Mouse (Mus musculus) naive thymus-derived CD4-positive, alpha-beta T cell, adult 5 months (primary cell): ENCODE measurements around the gene Klhl6. TPM values are rescaled to one million over a fixed set of nuclear protein-coding genes. Genes with fewer than 3 reads are reported as not detected.

Experiments
- polyA plus RNA-seq: library from polyadenylated mRNA; unstranded; fragments of 100-300 nt; shearing (Covaris generic); gene quantifications from one replicate; pipeline ENCODE4 v1.2.1, GENCODE M21; 2017

Klhl6 gene
- 323 TPM for polyA plus RNA-seq

DNA sequence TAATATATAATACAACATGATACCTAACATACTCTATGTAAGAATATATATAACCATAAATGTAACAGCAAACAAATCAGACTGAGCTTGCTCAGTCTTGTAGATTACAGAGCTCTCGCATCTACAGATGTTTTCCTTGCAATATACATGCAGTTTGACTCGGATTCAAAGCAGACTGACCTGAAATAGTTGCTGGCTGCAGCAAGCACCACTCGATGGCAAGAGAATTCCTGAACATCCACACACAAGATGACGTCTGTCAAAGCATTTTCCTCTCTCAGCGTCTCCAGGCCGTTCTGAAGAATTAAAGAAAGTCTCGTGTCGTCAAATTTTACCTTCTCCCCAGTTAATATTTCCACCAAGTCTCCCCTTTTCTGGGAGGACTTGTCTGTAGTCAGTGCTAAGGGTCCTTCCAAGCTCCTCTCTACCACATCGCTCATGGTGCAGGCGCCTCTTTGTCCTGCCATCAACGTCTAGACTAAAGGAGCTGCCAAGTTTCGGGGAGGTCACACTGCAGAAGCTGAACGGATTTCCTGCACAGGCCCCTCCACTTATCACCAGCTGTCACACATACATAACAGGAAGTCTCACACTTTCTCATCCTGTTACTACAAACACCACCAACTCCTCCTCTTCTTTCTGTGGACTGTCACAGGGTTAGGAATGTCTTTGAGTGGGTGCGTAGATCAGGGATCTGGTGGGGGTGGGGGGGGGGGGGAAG is at the start of gene Klhl6:
Gene Klhl6 (minus strand): TSS at position 501 of the 721 bp plus-strand sequence.

Other genes with a start within 250 kb of the Klhl6 start
- gene B3gnt5, start 222.8 kb downstream of the Klhl6 start, polyA plus RNA-seq: 3.7 TPM
- 207 TPM for gene Klhl24, start 114.5 kb upstream of the Klhl6 start, polyA plus RNA-seq
- 29.0 TPM for gene Yeats2, start 158.0 kb upstream of the Klhl6 start, polyA plus RNA-seq